Mouse (Mus musculus): ENCODE measurements at regions not wholly inside any gene's neighbourhood (a gene's known extent, or its start where the extent isn't known, plus 50 kb on each side); places are given as distances from the start of the nearest gene placed in this dataset.

GRCm38 (mm10) chr4:131125975-131126374, 181.8 kb downstream of the Matn1 start:
- no peak for DNase-seq (ENCODE audit: extremely low read depth)
- Histone ChIP-seq H3K4me1 (ENCODE audit: control insufficient read depth in 1 of 2, insufficient read depth in 2 of 2) (peaks cover 0 to 2% of the 10 kb centered on the region in 2 experiments; a peak in 1 of 4 replicates), H3K4me2 (ENCODE audit: insufficient read depth, low read depth, poor library complexity, severe bottlenecking) (no peak overlapping the region), H3K79me2 (replicated peaks; ENCODE audit: control insufficient read depth, extremely low read depth, insufficient read depth, poor library complexity, severe bottlenecking) (no peaks in the 10 kb centered on the region), H3K27me3 (replicated peaks) (peaks cover 86% of the 10 kb centered on the region), H3K27ac (ENCODE audit: insufficient read depth, low read depth) (no peak overlapping the region), H3K36me3 (replicated peaks in 1 of 2; ENCODE audit: control insufficient read depth in 1 of 2, insufficient read depth in 1 of 2, low read length in 1 of 2) (no peaks in the 10 kb centered on the region), H3K9ac (ENCODE audit: insufficient read depth, low read depth) (no peak overlapping the region), H3K4me3 (replicated peaks in 1 of 3; ENCODE audit: low read depth in 2 of 3, low read length in 2 of 3, poor library complexity in 1 of 3) (no peak overlapping the region), H3K9me3 (replicated peaks; ENCODE audit: low read length) (no peaks in the 10 kb centered on the region)
- dilution Hi-C loops (cut with MboI; ENCODE audit: extremely low pct_ligation_motif_present, extremely low pct_unique_long_range_greater_than_20kb, low sequenced_read_pairs) (no loop called here), in situ Hi-C loops (cut with MboI; ENCODE audit: low pct_ligation_motif_present, low pct_unique_long_range_greater_than_20kb, low sequenced_read_pairs) (loop anchor here (25.0 kb wide), 1 partner anchor 164 kb away; no protein-coding TSS in a partner anchor)
- TF ChIP-seq POLR2AphosphoS2 (IDR thresholded peaks at IDR 0.05; ENCODE audit: low read depth, low read length): no peak
- no peak for TF ChIP-seq EP300 (IDR thresholded peaks at IDR 0.05; ENCODE audit: low read length)
- no peak for TF ChIP-seq RAD21 (IDR thresholded peaks at IDR 0.05; ENCODE audit: low read depth, low read length)
- no peak for TF ChIP-seq JUND (conservative IDR thresholded peaks at IDR 0.05; ENCODE audit: low read depth, low read length)
- no peak for TF ChIP-seq MAFK (IDR thresholded peaks at IDR 0.05; ENCODE audit: insufficient replicate concordance, low read length)
- TF ChIP-seq NRF1 (IDR thresholded peaks at IDR 0.05; ENCODE audit: low read depth, low read length): no peak
- TF ChIP-seq ETS1 (conservative IDR thresholded peaks at IDR 0.05; ENCODE audit: low read depth, low read length): no peak
- TF ChIP-seq CTCF (conservative IDR thresholded peaks at IDR 0.05 in 1 of 2, IDR thresholded peaks at IDR 0.05 in 1 of 2; ENCODE audit: low read depth in 2 of 2, low read length in 2 of 2): no peak
- TF ChIP-seq SMC3 (IDR thresholded peaks at IDR 0.05; ENCODE audit: low read depth, low read length): no peak
- TF ChIP-seq ZKSCAN1 (IDR thresholded peaks at IDR 0.05; ENCODE audit: borderline replicate concordance, low read depth, low read length): no peak
- no peak for TF ChIP-seq TCF12 (IDR thresholded peaks at IDR 0.05; ENCODE audit: low read depth, low read length)
- no peak for TF ChIP-seq ELF1 (IDR thresholded peaks at IDR 0.05; ENCODE audit: low read depth, low read length)
- TF ChIP-seq POLR2A (IDR thresholded peaks at IDR 0.05; ENCODE audit: low read depth, low read length): no peak
- TF ChIP-seq UBTF (IDR thresholded peaks at IDR 0.05; ENCODE audit: low read depth, low read length): no peak
- TF ChIP-seq SIN3A (IDR thresholded peaks at IDR 0.05; ENCODE audit: low read length): no peak

DNA sequence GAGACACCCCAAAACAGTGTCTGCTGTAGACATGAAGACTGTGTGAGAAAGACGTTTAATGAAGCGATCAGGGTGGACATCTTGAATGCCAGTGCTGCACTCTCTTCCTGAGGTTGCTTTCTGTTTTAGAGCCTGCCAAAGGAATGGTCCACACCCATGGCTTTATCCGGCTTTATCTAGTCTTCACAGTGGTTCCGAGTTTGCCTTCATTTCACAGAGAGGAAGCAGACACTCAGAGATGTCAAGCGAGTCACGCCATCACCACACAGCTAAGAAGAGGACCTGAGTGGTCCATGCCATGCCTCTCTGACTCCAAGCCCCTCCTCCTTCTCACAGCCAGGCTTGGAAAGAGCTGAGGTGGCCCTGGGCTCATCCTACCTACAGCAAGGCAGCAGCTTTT, 182.7 kb downstream of the Matn1 start:
- TF ChIP-seq BHLHE40 (IDR thresholded peaks at IDR 0.05; ENCODE audit: low read depth, low read length): no peak
- TF ChIP-seq POLR2AphosphoS2 (IDR thresholded peaks at IDR 0.05; ENCODE audit: low read depth, low read length): no peak
- TF ChIP-seq MEF2A (IDR thresholded peaks at IDR 0.05; ENCODE audit: borderline replicate concordance, low read depth, low read length): no peak
- TF ChIP-seq KAT2A (IDR thresholded peaks at IDR 0.05; ENCODE audit: insufficient replicate concordance, low read length): no peak
- TF ChIP-seq GABPA (IDR thresholded peaks at IDR 0.05; ENCODE audit: insufficient replicate concordance, low read depth, low read length): no peak
- TF ChIP-seq E2F4 (IDR thresholded peaks at IDR 0.05; ENCODE audit: insufficient replicate concordance, low read depth, low read length): no peak
- TF ChIP-seq SIN3A (IDR thresholded peaks at IDR 0.05; ENCODE audit: low read length): no peak
- no peak for TF ChIP-seq CHD2 (IDR thresholded peaks at IDR 0.05; ENCODE audit: low read length)
- TF ChIP-seq SMC3 (IDR thresholded peaks at IDR 0.05; ENCODE audit: low read depth, low read length): no peak
- TF ChIP-seq NRF1 (IDR thresholded peaks at IDR 0.05; ENCODE audit: low read depth, low read length): no peak
- TF ChIP-seq ELF1 (IDR thresholded peaks at IDR 0.05; ENCODE audit: low read depth, low read length): no peak
- no peak for TF ChIP-seq ZNF384 (IDR thresholded peaks at IDR 0.05; ENCODE audit: low read depth, low read length)
- no peak for TF ChIP-seq CHD1 (IDR thresholded peaks at IDR 0.05; ENCODE audit: low read depth, low read length)
- no peak for TF ChIP-seq USF2 (conservative IDR thresholded peaks at IDR 0.05; ENCODE audit: low read depth, low read length)
- TF ChIP-seq MYC (IDR thresholded peaks at IDR 0.05; ENCODE audit: low read depth, low read length): no peak
- DNase-seq (ENCODE audit: extremely low read depth): no peak
- Histone ChIP-seq H3K9ac (ENCODE audit: insufficient read depth, low read depth) (no peak overlapping the region), H3K27ac (ENCODE audit: insufficient read depth, low read depth) (no peak overlapping the region), H3K4me1 (ENCODE audit: control insufficient read depth in 1 of 2, insufficient read depth in 2 of 2) (peaks cover 0 to 2% of the 10 kb centered on the region in 2 experiments; a peak in 1 of 4 replicates), H3K4me3 (replicated peaks in 1 of 3; ENCODE audit: low read depth in 2 of 3, low read length in 2 of 3, poor library complexity in 1 of 3) (no peak overlapping the region), H3K79me2 (replicated peaks; ENCODE audit: control insufficient read depth, extremely low read depth, insufficient read depth, poor library complexity, severe bottlenecking) (no peaks in the 10 kb centered on the region), H3K4me2 (ENCODE audit: insufficient read depth, low read depth, poor library complexity, severe bottlenecking) (no peak overlapping the region), H3K36me3 (replicated peaks in 1 of 2; ENCODE audit: control insufficient read depth in 1 of 2, insufficient read depth in 1 of 2, low read length in 1 of 2) (no peaks in the 10 kb centered on the region), H3K9me3 (replicated peaks; ENCODE audit: low read length) (no peaks in the 10 kb centered on the region), H3K27me3 (replicated peaks) (peaks cover 86% of the 10 kb centered on the region)
- dilution Hi-C loops (cut with MboI; ENCODE audit: extremely low pct_ligation_motif_present, extremely low pct_unique_long_range_greater_than_20kb, low sequenced_read_pairs): no loop called here
- in situ Hi-C loops (cut with MboI; ENCODE audit: low pct_ligation_motif_present, low pct_unique_long_range_greater_than_20kb, low sequenced_read_pairs): loop anchor here (25.0 kb wide), 1 partner anchor 165 kb away; no protein-coding TSS in a partner anchor

All from CH12.LX (cell line).